Mouse (Mus musculus) embryonic facial prominence, embryonic 12.5 days (tissue): ENCODE measurements around the gene Cit. TPM values are rescaled to one million over a fixed set of nuclear protein-coding genes. Genes with fewer than 3 reads are reported as not detected.

Experiments used
- ATAC-seq: fragments of 200-750 bp; cut with Nextera tagmentation; 2 replicates; pipeline ENCODE4 v1.8.0; 2017; ENCODE audit not compliant: insufficient number of reproducible peaks, insufficient read depth, low FRiP score, low TSS enrichment
- H3K27ac ChIP-seq: fragments of 300-500 bp; sonication (generic); 2 replicates; pipeline ENCODE4 v1.5.1; 2016; ENCODE audit warnings: mild to moderate bottlenecking
- H3K27me3 ChIP-seq: fragments of 300-500 bp; sonication (generic); 2 replicates; pipeline ENCODE4 v1.6.1; 2016; ENCODE audit warnings: mild to moderate bottlenecking, moderate library complexity
- H3K36me3 ChIP-seq: fragments of 300-500 bp; sonication (generic); 2 replicates; pipeline ENCODE4 v1.6.1; 2016; ENCODE audit warnings: mild to moderate bottlenecking
- H3K4me1 ChIP-seq: fragments of 300-500 bp; sonication (generic); 2 replicates; pipeline ENCODE4 v1.6.1; 2016
- H3K4me2 ChIP-seq: fragments of 300-500 bp; sonication (generic); replicated peaks from 2 replicates; pipeline ENCODE4 v1.6.1; 2016; ENCODE audit warnings: mild to moderate bottlenecking, moderate library complexity
- H3K4me3 ChIP-seq: fragments of 300-500 bp; sonication (generic); 2 replicates; pipeline ENCODE4 v1.5.1; 2016; ENCODE audit warnings: mild to moderate bottlenecking
- H3K9ac ChIP-seq: fragments of 300-500 bp; sonication (generic); 2 replicates; pipeline ENCODE4 v1.6.1; 2016; ENCODE audit warnings: mild to moderate bottlenecking, moderate library complexity
- H3K9me3 ChIP-seq: fragments of 300-500 bp; sonication (generic); 2 replicates; pipeline ENCODE4 v1.6.1; 2016; ENCODE audit warnings: mild to moderate bottlenecking, moderate library complexity
- WGBS: fragments of 180-500 bp; shearing (Covaris S2); methylation state at CpG from one replicate; pipeline ENCODE4 v1.1.7; 2016; 5-methylcytosine and 5-hydroxymethylcytosine counted together
- polyA plus RNA-seq: library from polyadenylated mRNA; unstranded; fragments of >200 nt; fragmentation: Nextera tagmentation; extraction: Ambion mirVana; gene quantifications from 2 replicates; pipeline ENCODE4 v1.2.1, GENCODE M21; 2016

The Cit gene
- polyA plus RNA-seq, 1 experiment from 2014 or later = 36.3 TPM

DNA sequence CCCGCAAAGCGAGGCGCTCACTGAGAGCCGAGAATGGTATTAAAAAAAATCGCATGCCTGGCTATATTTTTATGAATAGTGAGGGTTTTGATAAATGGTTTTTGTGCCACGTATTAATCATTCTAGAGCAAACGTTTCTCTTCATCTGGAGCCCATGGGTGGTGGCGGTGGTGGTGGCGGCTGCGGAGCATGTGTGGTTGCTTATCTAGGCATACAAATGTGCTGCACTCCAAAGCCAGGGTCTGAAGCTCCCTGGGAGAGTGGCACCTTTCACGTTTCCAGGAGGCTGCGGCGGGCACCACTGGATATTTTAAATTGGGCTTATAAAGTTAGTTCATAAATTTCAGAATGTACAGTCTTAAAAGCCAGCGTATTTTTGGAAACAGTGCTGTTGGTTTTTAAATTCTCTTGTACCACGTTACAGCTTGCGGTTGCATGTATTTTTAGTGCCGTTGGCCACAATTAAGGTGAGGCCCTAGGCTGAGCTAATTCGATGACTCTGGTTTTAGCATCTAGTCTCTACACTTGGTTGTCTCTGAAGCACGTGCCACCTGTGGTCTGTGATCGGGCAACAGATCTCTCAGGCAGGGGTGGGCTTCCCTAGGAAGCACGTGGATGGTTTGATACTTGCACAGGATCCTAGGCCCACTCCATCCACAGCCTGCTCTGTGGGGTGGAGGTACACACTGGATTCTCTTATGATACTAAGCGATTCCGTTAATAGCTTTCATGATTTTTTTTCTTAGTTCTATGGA is 73.7 kb downstream of the Cit start:
- 91% methylated on average over 23 of the region's 23 CpGs for WGBS
- ATAC-seq = no peak
- no peak overlapping the region for H3K9ac ChIP-seq
- H3K9me3 ChIP-seq = no peaks in the 10 kb centered on the region
- no peak overlapping the region for H3K4me2 ChIP-seq
- H3K36me3 ChIP-seq = no peaks in the 10 kb centered on the region
- no peak overlapping the region for H3K4me3 ChIP-seq
- no peaks in the 10 kb centered on the region for H3K27me3 ChIP-seq
- H3K27ac ChIP-seq = no peak overlapping the region
- no peaks in the 10 kb centered on the region for H3K4me1 ChIP-seq

DNA sequence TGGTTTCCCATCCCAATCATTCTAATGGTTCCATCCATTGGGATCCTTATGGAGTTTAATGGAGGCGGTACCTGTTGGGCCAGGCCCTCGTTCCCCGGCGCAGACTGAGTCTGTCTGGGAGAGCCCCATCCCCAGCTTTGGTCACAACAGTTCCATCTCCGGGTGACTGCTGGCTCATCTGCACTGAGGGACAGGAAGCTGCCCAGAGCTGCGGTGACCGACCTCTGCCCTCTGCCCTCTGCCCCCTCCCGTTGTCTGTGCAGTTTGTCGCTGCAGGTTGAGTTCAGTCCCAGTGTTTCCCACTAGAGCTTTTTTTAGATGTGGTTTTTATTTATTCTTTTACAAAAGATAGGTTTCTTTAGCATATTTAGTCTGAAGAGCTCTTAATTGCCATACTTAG is 76.9 kb downstream of the Cit start:
- 44% methylated on average over 9 of the region's 9 CpGs for WGBS
- Histone ChIP-seq H3K9me3 (no peaks in the 10 kb centered on the region), H3K27me3 (no peaks in the 10 kb centered on the region), H3K27ac (no peak overlapping the region), H3K4me3 (no peak overlapping the region), H3K36me3 (no peaks in the 10 kb centered on the region), H3K9ac (no peak overlapping the region), H3K4me2 (no peak overlapping the region), H3K4me1 (no peaks in the 10 kb centered on the region)
- ATAC-seq = no peak

DNA sequence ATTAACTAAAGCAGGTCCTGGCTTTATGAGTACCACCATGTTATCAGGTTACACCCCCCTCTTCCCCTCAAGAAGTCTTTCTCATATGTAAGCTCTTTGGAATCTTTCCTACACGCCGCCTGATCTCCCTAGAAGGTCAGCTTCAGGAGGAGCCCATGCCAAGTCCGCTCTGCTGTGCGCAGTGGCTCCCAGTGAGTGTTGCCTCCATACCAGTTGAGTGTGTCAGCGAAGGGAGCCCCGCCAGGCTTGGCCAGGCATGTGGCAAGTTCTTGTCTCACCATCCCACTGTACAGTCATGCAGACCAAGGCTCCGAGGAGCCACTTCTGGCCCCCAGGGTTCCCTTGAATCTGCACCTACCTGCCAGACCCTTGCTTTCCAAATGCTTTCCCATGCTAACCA is 79.9 kb downstream of the Cit start:
- Histone ChIP-seq H3K4me2 (no peak overlapping the region), H3K27me3 (no peaks in the 10 kb centered on the region), H3K36me3 (peaks cover 10% of the 10 kb centered on the region), H3K4me1 (no peaks in the 10 kb centered on the region), H3K27ac (no peak overlapping the region), H3K4me3 (no peak overlapping the region), H3K9ac (no peak overlapping the region), H3K9me3 (no peaks in the 10 kb centered on the region)
- no peak for ATAC-seq
- 85% methylated on average over 7 of the region's 7 CpGs for WGBS

DNA sequence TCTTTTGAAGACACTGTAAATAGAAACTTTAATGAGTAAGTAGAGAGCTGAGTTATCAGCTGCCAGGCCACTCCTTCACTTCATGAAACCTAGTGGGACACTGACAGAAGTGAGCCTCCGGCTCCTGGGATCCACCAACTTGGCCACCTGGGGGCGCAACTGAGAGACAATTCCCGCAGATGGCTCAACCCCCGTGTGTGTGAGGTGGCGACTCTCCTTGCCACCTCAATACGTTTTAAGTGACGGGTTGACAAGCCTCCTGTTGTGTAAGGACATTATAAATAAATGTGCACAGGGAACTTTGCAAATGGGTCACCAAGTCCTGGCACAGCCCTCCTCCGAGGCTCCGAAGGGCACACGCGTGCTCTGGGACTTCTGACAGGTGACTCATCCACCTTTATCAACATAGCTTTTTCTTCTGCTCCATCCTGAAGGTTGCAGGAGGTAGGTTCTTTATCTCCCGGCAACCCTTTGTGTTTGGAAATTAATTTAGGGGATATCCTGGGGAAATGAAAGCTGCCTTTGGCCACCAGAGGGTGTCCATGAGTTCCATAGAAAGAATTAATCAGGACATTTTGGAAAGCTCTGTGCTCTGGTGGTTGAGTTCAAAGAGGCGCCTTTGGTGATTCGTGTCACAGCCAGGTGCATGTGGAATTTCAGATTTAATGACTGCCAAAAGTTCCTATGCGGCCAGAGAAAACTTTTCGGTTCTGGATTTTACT is 83.9 kb downstream of the Cit start:
- H3K4me2 ChIP-seq = no peak overlapping the region
- no peaks in the 10 kb centered on the region for H3K4me1 ChIP-seq
- H3K4me3 ChIP-seq = no peak overlapping the region
- 0 out of 2 replicates have a peak, but pooled peaks cover 3% of the 10 kb centered on the region for H3K9me3 ChIP-seq
- H3K36me3 ChIP-seq = peaks cover 30% of the 10 kb centered on the region
- no peaks in the 10 kb centered on the region for H3K27me3 ChIP-seq
- 83% methylated on average over 16 of the region's 16 CpGs for WGBS
- ATAC-seq = no peak
- no peak overlapping the region for H3K27ac ChIP-seq
- H3K9ac ChIP-seq = no peak overlapping the region

DNA sequence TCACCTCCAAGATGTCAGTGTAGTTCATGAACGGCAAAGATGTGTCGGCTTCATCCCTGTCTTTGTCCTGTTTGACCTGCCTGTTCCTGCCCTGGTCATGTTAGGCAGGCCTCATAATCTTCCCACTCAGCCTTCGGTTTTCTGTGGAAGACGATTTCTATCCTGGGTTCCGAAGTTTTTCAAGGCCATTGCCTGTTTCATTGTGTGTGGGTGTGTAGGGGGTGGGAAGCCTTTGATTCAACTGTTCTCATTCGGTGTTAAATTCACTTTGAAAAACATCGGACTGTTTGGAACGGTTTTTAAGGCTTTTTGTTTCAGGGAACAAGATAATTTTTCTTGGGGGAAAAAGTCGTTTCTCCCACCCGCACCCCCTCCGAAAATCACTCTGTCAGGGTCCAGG is 87.2 kb downstream of the Cit start:
- H3K9me3 ChIP-seq = 0 out of 2 replicates have a peak, but pooled peaks cover 3% of the 10 kb centered on the region
- 97% methylated on average over 11 of the region's 11 CpGs for WGBS
- H3K27ac ChIP-seq = no peak overlapping the region
- no peak overlapping the region for H3K9ac ChIP-seq
- no peaks in the 10 kb centered on the region for H3K4me1 ChIP-seq
- no peaks in the 10 kb centered on the region for H3K27me3 ChIP-seq
- ATAC-seq = no peak
- H3K4me2 ChIP-seq = no peak overlapping the region
- no peak overlapping the region for H3K4me3 ChIP-seq
- peaks cover 36% of the 10 kb centered on the region for H3K36me3 ChIP-seq

DNA sequence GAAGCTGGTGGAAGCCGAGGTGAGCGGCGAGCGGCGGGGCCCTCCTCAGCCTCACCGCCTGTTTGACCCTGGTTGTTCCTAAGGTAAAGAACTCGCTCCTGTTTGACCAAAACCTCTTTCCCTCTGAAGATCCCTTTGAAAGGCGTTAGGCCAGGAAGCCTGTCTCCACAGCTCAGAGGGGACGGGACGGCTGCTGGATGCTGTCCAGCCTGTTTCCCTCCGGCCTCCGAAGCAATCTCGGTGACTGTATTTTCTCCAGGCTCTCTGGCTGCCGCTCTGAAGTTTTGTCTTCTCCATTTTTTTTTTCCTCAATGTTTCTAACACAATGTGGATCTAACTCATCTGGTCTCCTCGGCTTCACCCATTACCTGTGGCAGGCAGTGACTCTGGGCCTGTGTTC is 91.8 kb downstream of the Cit start:
- 93% methylated on average over 15 of the region's 15 CpGs for WGBS
- H3K36me3 ChIP-seq = peaks cover 45% of the 10 kb centered on the region
- H3K4me2 ChIP-seq = no peak overlapping the region
- no peaks in the 10 kb centered on the region for H3K4me1 ChIP-seq
- no peak overlapping the region for H3K9ac ChIP-seq
- no peak overlapping the region for H3K4me3 ChIP-seq
- no peaks in the 10 kb centered on the region for H3K27me3 ChIP-seq
- H3K27ac ChIP-seq = no peak overlapping the region
- H3K9me3 ChIP-seq = no peaks in the 10 kb centered on the region
- ATAC-seq = no peak

DNA sequence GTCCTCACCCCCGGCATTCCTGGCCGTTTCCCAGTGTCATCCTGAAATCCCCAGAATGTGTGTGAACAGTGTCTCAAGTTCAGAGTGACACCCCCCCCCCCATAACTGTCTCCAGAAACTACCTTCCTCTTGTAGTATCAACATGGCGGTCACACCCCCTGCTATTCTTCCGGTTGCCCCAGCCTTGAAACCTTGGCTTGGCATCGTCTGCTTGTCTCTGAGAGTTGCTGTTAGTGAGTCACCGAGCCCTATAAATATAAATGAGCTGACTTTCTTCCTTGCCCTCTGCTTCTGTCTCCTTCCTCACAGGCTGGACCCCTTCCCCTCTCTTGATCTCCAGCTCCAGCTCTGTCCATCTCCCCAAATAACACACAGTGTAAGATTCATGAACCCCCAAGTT is 92.5 kb downstream of the Cit start:
- Histone ChIP-seq H3K27ac (no peak overlapping the region), H3K9ac (no peak overlapping the region), H3K9me3 (no peaks in the 10 kb centered on the region), H3K4me3 (no peak overlapping the region), H3K36me3 (peaks cover 46% of the 10 kb centered on the region), H3K27me3 (no peaks in the 10 kb centered on the region), H3K4me2 (no peak overlapping the region), H3K4me1 (no peaks in the 10 kb centered on the region)
- ATAC-seq = no peak
- WGBS = over 99% methylated on average over 6 of the region's 6 CpGs

DNA sequence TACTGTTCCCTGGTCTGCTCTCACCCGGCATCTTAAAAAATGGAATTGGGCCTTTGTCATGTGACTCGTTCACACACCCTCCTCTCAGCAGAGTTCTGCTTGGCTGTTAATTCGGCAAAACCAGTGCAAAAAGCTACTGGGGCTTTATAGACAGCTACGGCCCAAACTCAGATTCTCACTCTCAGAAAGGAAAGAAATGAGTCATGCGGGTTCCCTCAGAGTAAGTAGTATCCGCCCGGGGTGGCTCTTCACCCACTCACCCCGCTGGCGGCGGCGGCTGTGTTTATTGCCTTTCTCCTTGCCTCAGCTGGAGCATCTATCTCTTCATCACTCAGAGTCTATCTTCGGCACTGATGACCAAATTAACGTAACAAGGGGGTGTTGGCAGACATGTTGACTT is 93.9 kb downstream of the Cit start:
- Histone ChIP-seq H3K36me3 (peaks cover 53% of the 10 kb centered on the region), H3K4me3 (no peak overlapping the region), H3K27ac (no peak overlapping the region), H3K9ac (no peak overlapping the region), H3K27me3 (no peaks in the 10 kb centered on the region), H3K9me3 (no peaks in the 10 kb centered on the region), H3K4me1 (no peaks in the 10 kb centered on the region), H3K4me2 (no peak overlapping the region)
- WGBS = 95% methylated on average over 13 of the region's 13 CpGs
- no peak for ATAC-seq

DNA sequence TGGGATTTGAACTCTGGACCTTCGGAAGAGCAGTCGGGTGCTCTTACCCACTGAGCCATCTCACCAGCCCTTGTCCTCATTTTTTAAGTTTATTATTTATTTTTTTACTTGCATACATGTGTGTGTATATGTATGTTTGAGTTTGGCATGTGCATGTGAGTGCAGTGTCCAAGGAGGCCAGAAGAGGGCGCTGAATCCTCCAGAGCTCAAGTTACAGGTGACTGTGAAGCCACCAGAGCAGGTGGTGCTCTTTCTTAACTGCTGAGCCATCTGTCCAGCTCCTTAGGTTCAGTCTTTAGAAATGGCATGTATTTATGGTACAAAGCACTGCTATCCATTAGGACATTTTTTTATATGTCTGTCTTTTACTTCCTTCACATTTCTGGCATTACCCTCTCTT is 97.3 kb downstream of the Cit start:
- no peak for ATAC-seq
- H3K4me1 ChIP-seq = no peaks in the 10 kb centered on the region
- WGBS = 88% methylated on average over 3 of the region's 3 CpGs
- H3K27me3 ChIP-seq = no peaks in the 10 kb centered on the region
- no peaks in the 10 kb centered on the region for H3K9me3 ChIP-seq
- no peak overlapping the region for H3K4me3 ChIP-seq
- no peak overlapping the region for H3K4me2 ChIP-seq
- peaks cover 62% of the 10 kb centered on the region for H3K36me3 ChIP-seq
- no peak overlapping the region for H3K9ac ChIP-seq
- H3K27ac ChIP-seq = no peak overlapping the region

DNA sequence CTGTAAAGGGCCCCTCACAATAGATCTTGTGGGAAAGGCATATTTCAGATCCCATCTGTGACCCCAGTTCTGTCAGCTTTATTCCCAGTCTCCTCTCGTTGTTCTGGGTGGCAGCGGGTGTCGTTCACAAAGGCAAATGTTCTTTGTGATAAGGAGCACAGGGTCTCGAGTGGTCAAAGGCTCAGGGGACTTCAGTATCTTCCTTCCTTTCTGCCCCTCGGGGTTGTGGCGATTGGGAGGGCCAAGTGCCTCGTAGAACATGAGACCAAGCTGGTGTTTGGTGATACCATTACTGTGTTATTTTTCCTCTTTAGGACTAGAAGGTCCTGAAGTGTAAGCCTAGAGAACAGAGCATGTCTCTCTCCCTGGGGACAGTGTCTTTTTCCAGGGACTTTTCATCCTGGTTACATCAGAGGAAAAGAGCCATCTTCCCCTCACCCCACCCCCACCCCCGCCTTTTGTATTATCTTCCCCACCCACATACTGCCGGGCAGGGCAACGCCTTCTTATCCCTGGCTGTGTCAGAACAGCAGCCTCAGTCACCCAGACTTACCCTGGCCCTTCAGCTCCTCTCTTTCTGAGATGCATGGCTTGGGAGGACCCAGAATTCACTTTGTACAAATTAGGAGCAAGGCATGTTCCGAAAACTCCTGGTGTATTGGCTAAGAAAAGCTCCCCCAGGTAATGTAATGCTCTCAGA is 99.9 kb downstream of the Cit start:
- WGBS = 63% methylated on average over 11 of the region's 11 CpGs
- Histone ChIP-seq H3K9me3 (no peaks in the 10 kb centered on the region), H3K4me1 (no peaks in the 10 kb centered on the region), H3K4me2 (no peak overlapping the region), H3K27ac (no peak overlapping the region), H3K4me3 (no peak overlapping the region), H3K27me3 (no peaks in the 10 kb centered on the region), H3K36me3 (peaks cover 57% of the 10 kb centered on the region), H3K9ac (no peak overlapping the region)
- ATAC-seq = no peak

DNA sequence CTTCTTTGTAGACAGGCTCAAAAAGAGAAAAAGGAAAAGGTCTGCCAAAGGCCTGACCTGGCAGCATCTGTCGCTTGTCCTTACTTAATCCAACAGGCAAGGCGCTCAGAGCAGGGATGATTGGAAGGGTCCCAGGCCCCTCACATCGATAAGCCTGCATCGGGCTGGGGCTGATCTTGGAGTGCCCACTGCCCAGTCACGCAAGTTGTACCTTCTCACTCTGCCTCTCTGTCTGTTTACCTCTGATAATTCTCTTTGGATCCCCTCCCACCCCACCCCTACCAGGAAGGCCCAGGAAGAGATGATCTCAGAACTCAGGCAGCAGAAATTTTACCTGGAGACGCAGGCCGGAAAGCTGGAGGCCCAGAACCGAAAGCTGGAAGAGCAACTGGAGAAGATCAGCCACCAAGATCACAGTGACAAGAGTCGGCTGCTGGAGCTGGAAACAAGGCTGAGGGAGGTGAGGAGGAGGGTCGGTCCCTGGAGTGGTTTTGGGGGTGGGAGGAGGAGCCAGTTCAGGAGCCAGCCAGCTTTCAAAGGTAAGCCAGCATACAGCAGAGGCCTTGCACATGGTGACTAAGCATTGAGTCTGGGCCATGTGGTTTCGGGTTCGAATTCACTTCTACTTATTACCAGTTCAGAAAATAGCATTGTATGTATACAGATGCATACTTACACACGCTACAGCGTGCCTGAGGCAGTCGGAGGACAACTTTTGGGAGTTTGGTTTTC is 102.7 kb downstream of the Cit start:
- 91% methylated on average over 15 of the region's 15 CpGs for WGBS
- Histone ChIP-seq H3K27ac (no peak overlapping the region), H3K4me3 (no peak overlapping the region), H3K4me2 (no peak overlapping the region), H3K4me1 (no peaks in the 10 kb centered on the region), H3K9ac (no peak overlapping the region), H3K27me3 (no peaks in the 10 kb centered on the region), H3K9me3 (no peaks in the 10 kb centered on the region), H3K36me3 (peaks cover 62% of the 10 kb centered on the region)
- no peak for ATAC-seq
